Comparison of ENCODE assay signal across 9 mouse cellular contexts in the genomic region with DNA sequence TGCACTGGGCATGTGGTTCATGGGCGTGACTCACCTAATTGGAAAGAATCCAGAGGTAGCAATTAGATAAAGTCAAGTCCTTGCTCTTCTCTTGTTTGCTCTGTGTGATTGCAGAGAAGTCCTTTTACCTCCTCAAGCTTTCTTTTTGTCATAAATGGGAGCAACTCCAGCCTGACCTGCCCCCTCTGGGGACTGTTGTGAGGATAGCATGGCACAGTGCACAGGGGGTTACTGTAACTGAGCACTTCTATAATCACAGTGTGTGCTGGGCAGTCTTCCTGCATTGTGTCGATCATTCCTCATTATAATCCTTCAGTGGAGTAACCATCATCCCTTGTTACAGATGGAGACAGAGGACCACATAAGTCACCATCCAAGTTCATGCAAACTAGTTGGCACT.
"Had no signal": no experiment of that assay in that cellular context is flagged by ENCODE, and none has a peak within 500 bp of the region (broad histone marks: within the 10 kb centered on the region; RNA-seq: fewer than 3 reads in every experiment).

No protein-coding gene starts in this region.

- ATAC-seq: lung, postnatal 0 days; midbrain, embryonic 13.5 days had no signal

- DNase-seq: kidney, postnatal 36 days; layer of hippocampus, adult 9-11 months; lung, adult 2 months; lung, postnatal 36 days; right cerebral cortex, adult 18-20 months; right cerebral cortex, postnatal 25 days; thymus, postnatal 36 days had no signal
